Mouse (Mus musculus): ENCODE measurements around the gene Psen2. TPM values are rescaled to one million over a fixed set of nuclear protein-coding genes. Genes with fewer than 3 reads are reported as not detected.

Psen2 gene
- total and polyA plus RNA-seq, 3 experiments, result 23.4 to 46.1 (median 45.3) TPM

GRCm38 (mm10) chr1:180228854-180229253 lies 34.4 kb downstream of the Psen2 start:
- no peak overlapping the region for H3K4me2 ChIP-seq (ENCODE audit: insufficient read depth, low read depth, poor library complexity, severe bottlenecking)
- H3K4me3 ChIP-seq (replicated peaks in 1 of 3; ENCODE audit: low read depth in 2 of 3, low read length in 2 of 3, poor library complexity in 1 of 3), result no peak overlapping the region
- in situ Hi-C loops (cut with MboI; ENCODE audit: low pct_ligation_motif_present, low pct_unique_long_range_greater_than_20kb, low sequenced_read_pairs), result no loop called here
- no peak for TF ChIP-seq UBTF (IDR thresholded peaks at IDR 0.05; ENCODE audit: low read depth, low read length)
- TF ChIP-seq EP300 (IDR thresholded peaks at IDR 0.05; ENCODE audit: low read length), result no peak
- TF ChIP-seq MEF2A (IDR thresholded peaks at IDR 0.05; ENCODE audit: borderline replicate concordance, low read depth, low read length), result no peak
- no peak for TF ChIP-seq TCF12 (IDR thresholded peaks at IDR 0.05; ENCODE audit: low read depth, low read length)
- no peak for TF ChIP-seq SIN3A (IDR thresholded peaks at IDR 0.05; ENCODE audit: low read length)
- TF ChIP-seq POLR2A (IDR thresholded peaks at IDR 0.05; ENCODE audit: low read depth, low read length), result no peak
- TF ChIP-seq PAX5 (IDR thresholded peaks at IDR 0.05; ENCODE audit: low read length), result no peak
- TF ChIP-seq SMC3 (IDR thresholded peaks at IDR 0.05; ENCODE audit: low read depth, low read length), result no peak
- no peak for TF ChIP-seq ZKSCAN1 (IDR thresholded peaks at IDR 0.05; ENCODE audit: borderline replicate concordance, low read depth, low read length)
- no peak for TF ChIP-seq IRF4 (IDR thresholded peaks at IDR 0.05; ENCODE audit: low read depth, low read length)
- TF ChIP-seq ELF1 (IDR thresholded peaks at IDR 0.05; ENCODE audit: low read depth, low read length), result no peak
- TF ChIP-seq JUN (IDR thresholded peaks at IDR 0.05; ENCODE audit: insufficient read depth, low read depth, low read length), result no peak
- no peak for TF ChIP-seq ZMIZ1 (IDR thresholded peaks at IDR 0.05; ENCODE audit: low read depth, low read length)
- TF ChIP-seq NELFE (IDR thresholded peaks at IDR 0.05; ENCODE audit: low read depth, low read length), result no peak
- no peak for TF ChIP-seq BHLHE40 (IDR thresholded peaks at IDR 0.05; ENCODE audit: low read depth, low read length)
- TF ChIP-seq MAZ (IDR thresholded peaks at IDR 0.05; ENCODE audit: low read depth, low read length), result no peak
- H3K9me3 ChIP-seq (replicated peaks; ENCODE audit: low read length), result no peaks in the 10 kb centered on the region
- H3K27ac ChIP-seq (ENCODE audit: insufficient read depth, low read depth), result no peak overlapping the region
- no peaks in the 10 kb centered on the region for H3K79me2 ChIP-seq (replicated peaks; ENCODE audit: control insufficient read depth, extremely low read depth, insufficient read depth, poor library complexity, severe bottlenecking)
- H3K4me1 ChIP-seq (ENCODE audit: control insufficient read depth in 1 of 2, insufficient read depth in 2 of 2), result peaks cover 8 to 30% of the 10 kb centered on the region in 2 experiments
- H3K27me3 ChIP-seq (replicated peaks), result no peaks in the 10 kb centered on the region
- H3K36me3 ChIP-seq (replicated peaks in 1 of 2; ENCODE audit: control insufficient read depth in 1 of 2, insufficient read depth in 1 of 2, low read length in 1 of 2), result peaks cover 13 to 68% of the 10 kb centered on the region in 2 experiments
- no peak for DNase-seq (ENCODE audit: extremely low read depth)
- no peak overlapping the region for H3K9ac ChIP-seq (ENCODE audit: insufficient read depth, low read depth)
- dilution Hi-C loops (cut with MboI; ENCODE audit: extremely low pct_ligation_motif_present, extremely low pct_unique_long_range_greater_than_20kb, low sequenced_read_pairs), result no loop called here

GRCm38 (mm10) chr1:180226766-180227165 lies 36.5 kb downstream of the Psen2 start:
- Histone ChIP-seq H3K4me3 (replicated peaks in 1 of 3; ENCODE audit: low read depth in 2 of 3, low read length in 2 of 3, poor library complexity in 1 of 3) (no peak overlapping the region), H3K27me3 (replicated peaks) (no peaks in the 10 kb centered on the region), H3K9ac (ENCODE audit: insufficient read depth, low read depth) (no peak overlapping the region), H3K4me1 (ENCODE audit: control insufficient read depth in 1 of 2, insufficient read depth in 2 of 2) (peaks cover 13 to 31% of the 10 kb centered on the region in 2 experiments), H3K9me3 (replicated peaks; ENCODE audit: low read length) (no peaks in the 10 kb centered on the region), H3K79me2 (replicated peaks; ENCODE audit: control insufficient read depth, extremely low read depth, insufficient read depth, poor library complexity, severe bottlenecking) (no peaks in the 10 kb centered on the region), H3K36me3 (replicated peaks in 1 of 2; ENCODE audit: control insufficient read depth in 1 of 2, insufficient read depth in 1 of 2, low read length in 1 of 2) (peaks cover 5 to 48% of the 10 kb centered on the region in 2 experiments), H3K4me2 (ENCODE audit: insufficient read depth, low read depth, poor library complexity, severe bottlenecking) (peak overlapping the region; percentile 30; the same call in 1 of the 2 replicates), H3K27ac (ENCODE audit: insufficient read depth, low read depth) (peak overlapping the region; percentile 44)
- no peak for TF ChIP-seq IRF4 (IDR thresholded peaks at IDR 0.05; ENCODE audit: low read depth, low read length)
- no peak for TF ChIP-seq E2F4 (IDR thresholded peaks at IDR 0.05; ENCODE audit: insufficient replicate concordance, low read depth, low read length)
- no peak for TF ChIP-seq POLR2AphosphoS2 (IDR thresholded peaks at IDR 0.05; ENCODE audit: low read depth, low read length)
- TF ChIP-seq GABPA (IDR thresholded peaks at IDR 0.05; ENCODE audit: insufficient replicate concordance, low read depth, low read length), result no peak
- no peak for TF ChIP-seq SIN3A (IDR thresholded peaks at IDR 0.05; ENCODE audit: low read length)
- no peak for TF ChIP-seq RAD21 (IDR thresholded peaks at IDR 0.05; ENCODE audit: low read depth, low read length)
- TF ChIP-seq MXI1 (IDR thresholded peaks at IDR 0.05; ENCODE audit: low read depth, low read length), result no peak
- no peak for TF ChIP-seq NELFE (IDR thresholded peaks at IDR 0.05; ENCODE audit: low read depth, low read length)
- no peak for TF ChIP-seq UBTF (IDR thresholded peaks at IDR 0.05; ENCODE audit: low read depth, low read length)
- TF ChIP-seq JUND (conservative IDR thresholded peaks at IDR 0.05; ENCODE audit: low read depth, low read length), result no peak
- TF ChIP-seq PAX5 (IDR thresholded peaks at IDR 0.05; ENCODE audit: low read length), result no peak
- TF ChIP-seq POLR2A (IDR thresholded peaks at IDR 0.05; ENCODE audit: low read depth, low read length), result no peak
- no peak for TF ChIP-seq ZMIZ1 (IDR thresholded peaks at IDR 0.05; ENCODE audit: low read depth, low read length)
- TF ChIP-seq TCF12 (IDR thresholded peaks at IDR 0.05; ENCODE audit: low read depth, low read length), result no peak
- no peak for TF ChIP-seq ETS1 (conservative IDR thresholded peaks at IDR 0.05; ENCODE audit: low read depth, low read length)
- no peak for TF ChIP-seq CHD1 (IDR thresholded peaks at IDR 0.05; ENCODE audit: low read depth, low read length)
- TF ChIP-seq ELF1 (IDR thresholded peaks at IDR 0.05; ENCODE audit: low read depth, low read length), result no peak
- no peak for TF ChIP-seq BHLHE40 (IDR thresholded peaks at IDR 0.05; ENCODE audit: low read depth, low read length)
- TF ChIP-seq MAZ (IDR thresholded peaks at IDR 0.05; ENCODE audit: low read depth, low read length), result no peak
- no peak for TF ChIP-seq RCOR1 (conservative IDR thresholded peaks at IDR 0.05; ENCODE audit: low read depth, low read length)
- in situ Hi-C loops (cut with MboI; ENCODE audit: low pct_ligation_motif_present, low pct_unique_long_range_greater_than_20kb, low sequenced_read_pairs) (no loop called here), dilution Hi-C loops (cut with MboI; ENCODE audit: extremely low pct_ligation_motif_present, extremely low pct_unique_long_range_greater_than_20kb, low sequenced_read_pairs) (no loop called here)
- no peak for DNase-seq (ENCODE audit: extremely low read depth)

Data from CH12.LX (cell line).